Mouse (Mus musculus): Measurements from ENCODE around the gene Cgnl1.

Cgnl1 gene

GRCm38 (mm10) chr9:71578896-71579564, 192.4 kb downstream of the Cgnl1 start:
- no peak for DNase-seq (ENCODE audit: low read depth)
